Mouse (Mus musculus) MEL (cell line): Measurements from ENCODE around the gene Txndc17.

ENCODE experiments used
- BHLHE40 ChIP-seq: IDR thresholded peaks from 2 replicates; pipeline ENCODE4 v1.6.1; 2012; ENCODE audit warnings: low read depth, mild to moderate bottlenecking, inconsistent platforms, low read length, improper control_type of control experiment, borderline replicate concordance
- CHD1 ChIP-seq: IDR thresholded peaks from 2 replicates; pipeline ENCODE4 v1.6.1; 2012; ENCODE audit warnings: low read depth, mild to moderate bottlenecking, inconsistent platforms, low read length, improper control_type of control experiment
- CTCF ChIP-seq, 3 experiments: IDR thresholded peaks in 2 of 3; conservative IDR thresholded peaks in 1 of 3; 2 replicates each; pipeline ENCODE4 v1.5.1; 2011 to 2012; ENCODE audit warnings: low read length in 3 of 3, low read depth in 2 of 3, mild to moderate bottlenecking in 2 of 3, improper control_type of control experiment in 1 of 3, inconsistent platforms in 1 of 3, mixed read lengths in 1 of 3, moderate library complexity in 1 of 3; ENCODE audit not compliant: control insufficient read depth in 1 of 3, insufficient read depth in 1 of 3, poor library complexity in 1 of 3, severe bottlenecking in 1 of 3
- E2F4 ChIP-seq: IDR thresholded peaks from 2 replicates; pipeline ENCODE4 v1.6.1; 2011; ENCODE audit warnings: low read depth, low read length, improper control_type of control experiment, borderline replicate concordance
- ELF1 ChIP-seq: IDR thresholded peaks from 2 replicates; pipeline ENCODE4 v1.6.1; 2014; ENCODE audit warnings: low read depth, mild to moderate bottlenecking, inconsistent platforms, low read length, improper control_type of control experiment, moderate library complexity
- EP300 ChIP-seq, 2 experiments: IDR thresholded peaks; 2 replicates each; pipeline ENCODE4 v1.6.1; 2011; ENCODE audit warnings: improper control_type of control experiment in 2 of 2, low read length in 2 of 2, low read depth in 1 of 2, mild to moderate bottlenecking in 1 of 2
- MAX ChIP-seq: IDR thresholded peaks from 2 replicates; pipeline ENCODE4 v1.6.1; 2011; ENCODE audit warnings: low read length, improper control_type of control experiment
- MYB ChIP-seq: IDR thresholded peaks from 2 replicates; pipeline ENCODE4 v1.6.1; 2011; ENCODE audit warnings: mild to moderate bottlenecking, low read depth, low read length, improper control_type of control experiment
- POLR2A ChIP-seq, 2 experiments: IDR thresholded peaks; 2 replicates each; pipeline ENCODE4 v1.6.1; 2011 to 2012; ENCODE audit warnings: low read length in 2 of 2, mild to moderate bottlenecking in 2 of 2, control low read depth in 1 of 2, improper control_type of control experiment in 1 of 2, low read depth in 1 of 2, moderate library complexity in 1 of 2; ENCODE audit not compliant: control insufficient read depth in 1 of 2, insufficient read depth in 1 of 2, poor library complexity in 1 of 2
- POLR2AphosphoS2 ChIP-seq: IDR thresholded peaks from 2 replicates; pipeline ENCODE4 v1.6.1; 2011; ENCODE audit warnings: low read length, improper control_type of control experiment
- SIN3A ChIP-seq: IDR thresholded peaks from 2 replicates; pipeline ENCODE4 v1.6.1; 2012; ENCODE audit warnings: low read length, improper control_type of control experiment, inconsistent platforms
- TCF12 ChIP-seq: IDR thresholded peaks from 2 replicates; pipeline ENCODE4 v1.6.1; 2014; ENCODE audit warnings: low read depth, mild to moderate bottlenecking, inconsistent platforms, low read length, improper control_type of control experiment, moderate library complexity

GRCm38 (mm10) chr11:72217116-72217515 lies 9.8 kb downstream of the Txndc17 start:
- no peak for TF ChIP-seq CTCF (IDR thresholded peaks at IDR 0.05 in 2 of 3, conservative IDR thresholded peaks at IDR 0.05 in 1 of 3; ENCODE audit: control insufficient read depth in 1 of 3, insufficient read depth in 1 of 3, low read depth in 2 of 3, low read length in 3 of 3, poor library complexity in 1 of 3, severe bottlenecking in 1 of 3)
- no peak for TF ChIP-seq MAX
- TF ChIP-seq POLR2AphosphoS2: no peak
- no peak for TF ChIP-seq E2F4
- no peak for TF ChIP-seq EP300 (IDR thresholded peaks at IDR 0.05; ENCODE audit: low read depth in 1 of 2, low read length in 2 of 2)
- TF ChIP-seq BHLHE40: no peak
- TF ChIP-seq SIN3A: no peak
- TF ChIP-seq POLR2A (IDR thresholded peaks at IDR 0.05; ENCODE audit: control insufficient read depth in 1 of 2, insufficient read depth in 1 of 2, low read depth in 1 of 2, low read length in 2 of 2, poor library complexity in 1 of 2): no peak
- no peak for TF ChIP-seq MYB
- TF ChIP-seq ELF1: no peak
- TF ChIP-seq CHD1: no peak
- no peak for TF ChIP-seq TCF12
